Mouse (Mus musculus) erythroblast, embryonic 14.5 days (primary cell): ENCODE data around the gene Grm8.

Experiments used
- GATA1 ChIP-seq: IDR thresholded peaks from 2 replicates; pipeline ENCODE4 v1.6.1; 2012; ENCODE audit warnings: low read length, inconsistent platforms, mixed read lengths
- TAL1 ChIP-seq: IDR thresholded peaks from 3 replicates; pipeline ENCODE4 v1.6.1; 2012; ENCODE audit warnings: low read length, inconsistent platforms, mixed read lengths

DNA sequence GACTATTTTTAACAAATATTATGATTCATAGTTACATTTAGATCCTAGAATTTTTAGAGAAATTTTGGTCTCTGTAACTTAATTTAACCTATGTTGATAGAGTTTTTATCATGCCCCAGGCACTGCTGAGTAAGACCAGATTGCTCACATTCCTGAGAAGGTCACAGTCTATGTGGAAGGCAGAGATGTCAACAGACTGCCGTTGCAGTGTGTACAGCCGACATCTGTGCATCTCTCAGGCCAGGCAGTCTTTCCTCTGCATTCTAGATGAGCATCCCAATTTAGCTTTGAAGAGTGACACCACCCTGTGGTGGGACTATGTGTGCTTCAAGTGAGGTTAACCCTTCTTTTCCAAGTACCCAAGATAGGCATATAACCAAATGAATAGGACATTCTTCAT, 169.7 kb downstream of the Grm8 start:
- TF ChIP-seq GATA1: no peak
- no peak for TF ChIP-seq TAL1
